Mouse (Mus musculus) stomach, embryonic 14.5 days (tissue): ENCODE measurements around the gene Gm20532. TPM values are rescaled to one million over a fixed set of nuclear protein-coding genes. Genes with fewer than 3 reads are reported as not detected.

Experiments
- ATAC-seq: fragments of 200-750 bp; cut with Nextera tagmentation; 2 replicates; pipeline ENCODE4 v1.8.0; 2017; ENCODE audit warnings: low read depth, moderate TSS enrichment; ENCODE audit not compliant: insufficient number of reproducible peaks, insufficient read depth, low FRiP score
- H3K27ac ChIP-seq: fragments of 300-500 bp; sonication (generic); 2 replicates; pipeline ENCODE4 v1.5.1; 2014; ENCODE audit warnings: mild to moderate bottlenecking, low read length, moderate library complexity, mixed read lengths
- H3K27me3 ChIP-seq: fragments of 300-500 bp; sonication (generic); 2 replicates; pipeline ENCODE4 v1.6.1; 2014; ENCODE audit warnings: low read length, control low read depth, mixed read lengths; ENCODE audit not compliant: control insufficient read depth, insufficient read depth
- H3K36me3 ChIP-seq: fragments of 300-500 bp; sonication (generic); 2 replicates; pipeline ENCODE4 v1.6.1; 2014; ENCODE audit warnings: mild to moderate bottlenecking, control low read depth, low read length, moderate library complexity, mixed read lengths; ENCODE audit not compliant: control insufficient read depth, insufficient read depth
- H3K4me1 ChIP-seq: fragments of 300-500 bp; sonication (generic); 2 replicates; pipeline ENCODE4 v1.6.1; 2014; ENCODE audit warnings: low read length, control low read depth, mixed read lengths; ENCODE audit not compliant: control insufficient read depth, insufficient read depth
- H3K4me2 ChIP-seq: fragments of 300-500 bp; sonication (generic); replicated peaks from 2 replicates; pipeline ENCODE4 v1.6.1; 2014; ENCODE audit warnings: low read depth, low read length, control low read depth
- H3K4me3 ChIP-seq: fragments of 300-500 bp; sonication (generic); 2 replicates; pipeline ENCODE4 v1.5.1; 2014; ENCODE audit warnings: low read depth, low read length, control low read depth
- H3K9ac ChIP-seq: fragments of 300-500 bp; sonication (generic); replicated peaks from 2 replicates; pipeline ENCODE4 v1.6.1; 2014; ENCODE audit warnings: low read depth, mild to moderate bottlenecking, control low read depth, low read length, moderate library complexity, mixed read lengths
- H3K9me3 ChIP-seq: fragments of 300-500 bp; sonication (generic); 2 replicates; pipeline ENCODE4 v1.6.1; 2016; ENCODE audit warnings: low read depth, low read length, control low read depth; ENCODE audit not compliant: control insufficient read depth
- WGBS: fragments of 180-500 bp; shearing (Covaris S2); extraction: QIAGEN DNeasy Blood & Tissue Kit; methylation state at CpG from one replicate; pipeline ENCODE4 v1.1.7; 2014; 5-methylcytosine and 5-hydroxymethylcytosine counted together
- polyA plus RNA-seq: library from polyadenylated mRNA; unstranded; fragments of >200 nt; fragmentation: Nextera tagmentation; extraction: Ambion mirVana; gene quantifications from 2 replicates; pipeline ENCODE4 v1.2.1, GENCODE M21; 2014

Gm20532 gene
- polyA plus RNA-seq, 1 experiment from 2014 or later: not detected

- 4% methylated on average over 49 of the region's 49 CpGs for WGBS
- H3K27me3 ChIP-seq: no peaks in the 10 kb centered on the region
- peak; percentile 86 for ATAC-seq
- H3K36me3 ChIP-seq: peaks cover 30% of the 10 kb centered on the region
- H3K4me2 ChIP-seq: peak overlapping the region; percentile 72
- no peaks in the 10 kb centered on the region for H3K9me3 ChIP-seq
- peak overlapping the region; percentile 95 for H3K9ac ChIP-seq
- peaks cover 16% of the 10 kb centered on the region for H3K4me1 ChIP-seq
- H3K27ac ChIP-seq: peak overlapping the region; percentile 80
- peak overlapping the region; percentile 88 for H3K4me3 ChIP-seq
Observed at GRCm38 (mm10) chr2:26639838-26640830, 53.7 kb downstream of the Gm20532 start.

- no peak overlapping the region for H3K4me3 ChIP-seq
- no peaks in the 10 kb centered on the region for H3K9me3 ChIP-seq
- H3K9ac ChIP-seq: no peak overlapping the region
- peaks cover 16% of the 10 kb centered on the region for H3K4me1 ChIP-seq
- H3K36me3 ChIP-seq: peaks cover 22% of the 10 kb centered on the region
- no peak for ATAC-seq
- 70% methylated on average over 7 of the region's 7 CpGs for WGBS
- H3K4me2 ChIP-seq: no peak overlapping the region
- peak overlapping the region; percentile 80; the same call in 1 of the 2 replicates for H3K27ac ChIP-seq
- H3K27me3 ChIP-seq: no peaks in the 10 kb centered on the region
Observed at GRCm38 (mm10) chr2:26641006-26641647, 54.7 kb downstream of the Gm20532 start.

DNA sequence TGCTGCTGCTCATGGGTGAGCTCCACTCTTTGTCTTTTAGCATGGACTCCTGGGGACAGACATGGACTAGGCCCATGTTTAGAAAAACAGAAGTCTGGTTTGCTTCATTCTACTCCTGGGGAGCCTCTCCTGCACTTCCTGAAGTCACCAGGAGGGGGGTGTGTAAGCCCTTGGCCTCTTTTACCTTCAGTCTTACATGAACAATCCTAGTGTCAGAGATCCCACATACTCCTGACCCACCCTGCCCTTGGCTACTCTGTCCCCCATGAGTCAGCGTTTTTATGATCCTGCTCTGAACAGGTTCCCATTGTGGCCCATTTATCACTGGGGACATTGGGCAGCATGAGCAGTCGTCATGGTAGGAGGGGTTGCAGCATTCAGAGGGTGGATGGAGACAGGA, 57.5 kb downstream of the Gm20532 start:
- no peak for ATAC-seq
- no peak overlapping the region for H3K27ac ChIP-seq
- H3K27me3 ChIP-seq: no peaks in the 10 kb centered on the region
- H3K9me3 ChIP-seq: no peaks in the 10 kb centered on the region
- H3K36me3 ChIP-seq: no peaks in the 10 kb centered on the region
- no peak overlapping the region for H3K9ac ChIP-seq
- no peak overlapping the region for H3K4me3 ChIP-seq
- H3K4me2 ChIP-seq: no peak overlapping the region
- WGBS: 54% methylated on average over 2 of the region's 2 CpGs
- H3K4me1 ChIP-seq: peaks cover 2% of the 10 kb centered on the region; the same call in 1 of the 2 replicates

- Histone ChIP-seq H3K36me3 (no peaks in the 10 kb centered on the region), H3K9ac (no peak overlapping the region), H3K4me2 (no peak overlapping the region), H3K27ac (no peak overlapping the region), H3K4me1 (no peaks in the 10 kb centered on the region), H3K27me3 (no peaks in the 10 kb centered on the region), H3K9me3 (no peaks in the 10 kb centered on the region), H3K4me3 (no peak overlapping the region)
- 25% methylated on average over 3 of the region's 3 CpGs for WGBS
- ATAC-seq: peak; percentile 95
Observed at GRCm38 (mm10) chr2:26646643-26647293, 60.3 kb downstream of the Gm20532 start.

DNA sequence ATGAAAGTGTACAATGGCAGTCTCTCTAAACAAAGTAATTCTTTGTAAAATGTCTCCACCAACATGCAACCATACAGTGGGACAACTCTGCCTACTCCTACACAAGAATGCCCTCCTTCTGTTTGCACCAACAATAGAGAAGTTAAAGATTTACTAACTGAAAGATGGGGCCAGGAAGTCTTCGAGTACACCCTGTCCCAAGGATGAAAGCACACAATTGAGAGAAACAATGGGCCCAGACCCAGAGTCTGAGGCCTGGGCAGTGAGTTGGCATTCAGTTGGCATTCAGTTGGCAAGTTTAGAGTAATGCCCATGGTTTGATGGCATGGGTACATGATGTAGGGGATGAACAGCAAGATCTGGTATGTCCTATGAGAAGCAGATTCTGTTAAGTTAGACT, 68.2 kb downstream of the Gm20532 start:
- WGBS: 46% methylated on average over 1 of the region's 1 CpGs
- no peak overlapping the region for H3K27ac ChIP-seq
- H3K4me3 ChIP-seq: no peak overlapping the region
- H3K4me1 ChIP-seq: no peaks in the 10 kb centered on the region
- no peak for ATAC-seq
- H3K27me3 ChIP-seq: no peaks in the 10 kb centered on the region
- no peaks in the 10 kb centered on the region for H3K36me3 ChIP-seq
- no peaks in the 10 kb centered on the region for H3K9me3 ChIP-seq
- H3K4me2 ChIP-seq: no peak overlapping the region
- H3K9ac ChIP-seq: no peak overlapping the region

DNA sequence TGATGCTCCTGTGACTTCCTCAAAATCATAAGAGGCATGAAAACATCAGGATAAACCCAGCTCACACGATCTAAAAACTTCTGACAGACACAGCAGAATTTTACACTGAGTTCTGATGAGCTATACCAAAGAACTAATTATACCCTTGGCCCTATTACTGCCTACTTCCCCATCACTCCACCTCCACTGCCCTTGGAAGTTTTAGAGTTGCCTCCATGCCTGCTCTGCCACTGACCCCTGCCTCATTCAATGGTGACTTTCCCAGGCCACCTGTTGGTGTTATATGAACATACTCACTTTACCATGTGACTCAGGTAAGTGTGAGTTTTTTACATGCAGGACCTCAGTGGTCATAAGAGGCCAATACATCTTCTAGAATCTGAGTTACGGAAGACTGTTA, 71.0 kb downstream of the Gm20532 start:
- 85% methylated on average over 2 of the region's 2 CpGs for WGBS
- Histone ChIP-seq H3K36me3 (no peaks in the 10 kb centered on the region), H3K27ac (no peak overlapping the region), H3K4me1 (peaks cover 3% of the 10 kb centered on the region; the same call in 1 of the 2 replicates), H3K9me3 (no peaks in the 10 kb centered on the region), H3K4me3 (no peak overlapping the region), H3K4me2 (no peak overlapping the region), H3K9ac (no peak overlapping the region), H3K27me3 (no peaks in the 10 kb centered on the region)
- no peak for ATAC-seq

- Histone ChIP-seq H3K4me2 (peak overlapping the region; percentile 63), H3K27ac (no peak overlapping the region), H3K4me3 (peak overlapping the region; percentile 22), H3K9me3 (no peaks in the 10 kb centered on the region), H3K9ac (no peak overlapping the region; the same call in 1 of the 2 replicates), H3K36me3 (no peaks in the 10 kb centered on the region), H3K27me3 (no peaks in the 10 kb centered on the region), H3K4me1 (peaks cover 3% of the 10 kb centered on the region; the same call in 1 of the 2 replicates)
- under 1% methylated on average over 19 of the region's 20 CpGs for WGBS
- peak; percentile 23; the same call in 1 of the 2 replicates for ATAC-seq
Observed at GRCm38 (mm10) chr2:26661143-26661752, 74.8 kb downstream of the Gm20532 start.
